Comparison of ENCODE assay signal across 9 mouse cellular contexts in the genomic region with DNA sequence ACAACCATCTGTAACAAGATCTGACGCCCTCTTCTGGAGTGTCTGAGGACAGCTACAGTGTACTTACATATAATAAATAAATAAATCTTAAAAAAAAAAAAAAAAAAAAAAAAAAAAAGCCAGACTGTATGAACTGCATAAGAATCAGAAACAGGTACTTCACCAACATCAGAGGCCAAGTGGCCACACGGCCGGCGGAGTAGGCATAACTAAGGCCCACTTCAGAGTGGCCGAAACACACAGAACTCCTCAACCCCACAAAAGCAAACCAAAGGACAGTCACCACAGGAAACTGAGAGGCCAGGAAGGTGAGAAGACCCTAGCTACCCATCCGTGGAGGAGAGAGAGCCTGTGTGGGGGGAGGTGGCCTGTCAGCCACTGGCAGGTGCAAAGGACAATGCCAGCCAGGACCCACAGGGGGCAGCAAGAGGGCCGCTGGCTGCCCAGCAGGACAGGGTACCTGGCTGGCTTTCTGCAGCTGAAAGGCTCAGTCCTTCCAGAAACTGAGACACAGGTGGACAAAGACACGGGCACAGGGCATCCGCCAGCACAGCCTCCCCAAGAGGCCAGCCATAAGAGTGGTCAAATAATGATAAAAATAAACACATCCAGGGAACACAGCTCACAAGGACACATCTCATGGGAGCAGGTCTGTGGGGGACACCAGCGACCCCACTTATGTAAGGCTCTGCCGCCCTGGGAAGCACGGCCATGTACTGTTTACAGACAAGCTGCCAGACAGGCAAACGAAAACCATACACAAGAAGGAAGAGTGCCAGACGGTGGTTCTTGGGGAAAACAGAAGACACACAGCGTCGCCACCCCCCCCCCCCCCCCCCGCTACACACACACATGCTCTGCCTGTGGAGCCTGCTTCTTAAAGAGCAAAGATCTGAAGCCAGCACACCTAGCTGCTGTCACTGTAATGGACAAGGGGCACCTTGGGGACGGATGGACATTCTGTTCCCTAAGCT. TPM values are rescaled to one million over a fixed set of nuclear protein-coding genes. Genes with fewer than 3 reads are reported as not detected.
DNase-seq lines count a peak whose midpoint lies in the region; ATAC-seq lines count a peak whose summit lies in the region.
"Had no signal": no experiment of that assay in that cellular context is flagged by ENCODE, and none has a peak within 500 bp of the region (broad histone marks: within the 10 kb centered on the region; RNA-seq: fewer than 3 reads in every experiment).

No protein-coding gene starts in this region.

- peak; percentile 54 for DNase-seq in ovary, postnatal 36 days (ENCODE audit: low spot score)
- no peak for DNase-seq in ovary, adult 18-20 months (ENCODE audit: low spot score)
- DNase-seq in cerebellum, postnatal 25 days = peak; percentile 85 to 89
- peak; percentile 67 to 70 for DNase-seq in lung, postnatal 4 days
- no peak for DNase-seq in urinary bladder, postnatal 4 days (ENCODE audit: low spot score in 2 of 2)
- DNase-seq in frontal cortex, postnatal 14 days (ENCODE audit: low spot score in 2 of 2) = no peak
- DNase-seq in frontal cortex, postnatal 36 days (ENCODE audit: low spot score in 2 of 2) = no peak
- DNase-seq: liver, embryonic 13.5 days had no signal

- no peaks in the 10 kb centered on the region for H3K36me3 ChIP-seq in hindbrain, embryonic 15.5 days
- H3K36me3 ChIP-seq: liver, embryonic 13.5 days had no signal

- H3K4me1 ChIP-seq in hindbrain, embryonic 15.5 days (replicated peaks) = peaks cover 53% of the 10 kb centered on the region

- no peak overlapping the region for H3K9ac ChIP-seq in hindbrain, embryonic 15.5 days
- H3K9ac ChIP-seq: liver, embryonic 13.5 days had no signal

- H3K4me2 ChIP-seq in hindbrain, embryonic 15.5 days = no peak overlapping the region
- H3K4me2 ChIP-seq: liver, embryonic 13.5 days had no signal

- H3K9me3 ChIP-seq in hindbrain, embryonic 15.5 days = no peaks in the 10 kb centered on the region
- H3K9me3 ChIP-seq: liver, embryonic 13.5 days had no signal

- H3K4me3 ChIP-seq in hindbrain, embryonic 15.5 days = no peak overlapping the region
- H3K4me3 ChIP-seq: liver, embryonic 13.5 days had no signal

- no peak for ATAC-seq in hindbrain, embryonic 15.5 days (ENCODE audit: low FRiP score, low read depth)

- peak overlapping the region; percentile 41 for H3K27ac ChIP-seq in hindbrain, embryonic 15.5 days (replicated peaks)
- H3K27ac ChIP-seq: liver, embryonic 13.5 days had no signal

- 46% methylated on average over 17 of the region's 18 CpGs for WGBS in hindbrain, embryonic 15.5 days

- H3K27me3 ChIP-seq in hindbrain, embryonic 15.5 days = no peaks in the 10 kb centered on the region
- H3K27me3 ChIP-seq: liver, embryonic 13.5 days had no signal

RNA-seq across cellular contexts. Expression of a gene that starts 44.1 kb away (rescaled TPM):
- 13.7 and 14.7 TPM in 2 replicates for polyA plus RNA-seq in hindbrain, embryonic 15.5 days (2015; fragmentation: Nextera tagmentation; extraction: Ambion mirVana)

RNA-seq across cellular contexts. Expression of a gene that starts 51.7 kb away (rescaled TPM):
- polyA plus RNA-seq in hindbrain, embryonic 15.5 days (2015; fragmentation: Nextera tagmentation; extraction: Ambion mirVana) = 2.8 and 3.1 TPM in 2 replicates

RNA-seq across cellular contexts. Expression of a gene that starts 52.0 kb away (rescaled TPM):
- 95.6 and 95.9 TPM in 2 replicates for polyA plus RNA-seq in hindbrain, embryonic 15.5 days (2015; fragmentation: Nextera tagmentation; extraction: Ambion mirVana)

Comparison
In these comparisons a context has a peak if more than half of its experiments do, and no peak if none do; other contexts are left out.
1. DNase-seq: peak in ovary, postnatal 36 days (single experiment), cerebellum, postnatal 25 days (2 of 2) and lung, postnatal 4 days (2 of 2); none in ovary, adult 18-20 months (single experiment), urinary bladder, postnatal 4 days (0 of 2), frontal cortex, postnatal 14 days (0 of 2) and frontal cortex, postnatal 36 days (0 of 2).